Comparison of ENCODE assay signal across 12 mouse cellular contexts in the genomic region with DNA sequence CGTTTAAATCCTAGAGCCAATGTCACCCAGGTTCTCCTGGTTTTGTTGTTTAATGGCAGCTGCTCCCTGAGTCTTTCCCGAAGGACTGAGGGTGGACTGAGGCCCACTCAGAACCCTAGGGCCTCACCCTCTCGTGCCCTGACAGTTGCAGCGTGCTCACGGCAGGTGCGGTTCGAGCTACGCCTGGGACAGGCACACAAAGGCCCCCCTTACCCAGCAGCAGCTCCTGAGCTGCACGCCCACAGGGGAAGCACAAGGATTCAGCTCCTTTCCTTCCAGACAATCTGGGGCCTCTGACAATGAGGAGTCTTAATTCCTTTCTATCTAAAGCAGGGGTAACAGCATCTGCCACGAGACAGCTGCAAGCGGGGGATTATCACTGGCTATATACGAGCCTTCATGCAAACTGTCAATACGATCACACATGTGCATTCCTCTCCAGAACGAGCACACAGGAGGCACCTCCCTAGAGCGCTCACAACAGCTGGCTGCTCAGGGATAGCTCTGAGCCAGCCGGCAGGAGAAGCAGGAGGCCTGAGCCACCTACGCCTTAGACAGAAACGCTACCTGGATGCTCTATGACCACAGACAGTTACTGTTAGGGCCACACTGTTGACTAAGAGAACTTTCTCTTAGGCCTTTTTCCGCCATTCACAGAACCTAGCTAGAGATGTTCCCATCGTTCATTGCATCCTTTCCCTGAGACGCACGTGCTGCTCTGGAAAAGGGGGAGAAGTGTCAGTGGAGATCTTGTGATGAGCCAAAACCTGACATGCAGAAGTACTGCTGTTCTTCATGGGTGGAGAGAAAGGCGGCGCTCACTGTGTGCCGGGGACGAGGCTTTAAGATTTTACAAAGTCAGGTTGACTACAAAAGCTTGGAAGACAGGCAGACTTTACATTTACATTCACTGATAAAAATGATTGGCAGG. TPM values are rescaled to one million over a fixed set of nuclear protein-coding genes. Genes with fewer than 3 reads are reported as not detected.
A peak's percentile ranks its signal among the peaks of the same experiment; 100 is the strongest.
DNase-seq lines count a peak whose midpoint lies in the region; ATAC-seq lines count a peak whose summit lies in the region.
"Had no signal": no experiment of that assay in that cellular context is flagged by ENCODE, and none has a peak within 500 bp of the region (broad histone marks: within the 10 kb centered on the region; RNA-seq: fewer than 3 reads in every experiment).

No protein-coding gene starts in this region.

- H3K27me3 ChIP-seq in limb, embryonic 11.5 days (ENCODE audit: control insufficient read depth, insufficient read depth, low read length), result no peaks in the 10 kb centered on the region
- peaks cover 11% of the 10 kb centered on the region; the same call in 1 of the 2 replicates for H3K27me3 ChIP-seq in limb, embryonic 10.5 days (ENCODE audit: low read depth, poor library complexity, severe bottlenecking)
- no peaks in the 10 kb centered on the region for H3K27me3 ChIP-seq in hindbrain, embryonic 14.5 days (ENCODE audit: control insufficient read depth, insufficient read depth, low read length)

- H3K9me3 ChIP-seq in limb, embryonic 11.5 days (ENCODE audit: control insufficient read depth, low read length), result no peaks in the 10 kb centered on the region
- H3K9me3 ChIP-seq in limb, embryonic 10.5 days (replicated peaks), result no peaks in the 10 kb centered on the region
- H3K9me3 ChIP-seq in hindbrain, embryonic 14.5 days (ENCODE audit: control insufficient read depth, low read length), result no peaks in the 10 kb centered on the region

- H3K9ac ChIP-seq in limb, embryonic 11.5 days (ENCODE audit: low read length), result no peak overlapping the region
- no peak overlapping the region for H3K9ac ChIP-seq in hindbrain, embryonic 14.5 days

- H3K4me2 ChIP-seq in limb, embryonic 11.5 days (ENCODE audit: low read depth, severe bottlenecking), result no peak overlapping the region
- no peak overlapping the region for H3K4me2 ChIP-seq in hindbrain, embryonic 14.5 days (replicated peaks)

- no peak overlapping the region for H3K4me3 ChIP-seq in limb, embryonic 11.5 days (ENCODE audit: low read depth, low read length)
- H3K4me3 ChIP-seq in limb, embryonic 10.5 days, result no peak overlapping the region
- no peak overlapping the region for H3K4me3 ChIP-seq in hindbrain, embryonic 14.5 days (replicated peaks; ENCODE audit: low read length)

- peak; percentile 44; the same call in 1 of the 2 replicates for ATAC-seq in limb, embryonic 11.5 days (ENCODE audit: insufficient number of reproducible peaks, low FRiP score, low TSS enrichment, low read depth)
- ATAC-seq in hindbrain, embryonic 14.5 days (ENCODE audit: low FRiP score), result no peak
- peak; percentile 66 for ATAC-seq in megakaryocyte-erythroid progenitor cell, adult 5-6 weeks (replicated peaks; ENCODE audit: low FRiP score, low TSS enrichment, poor library complexity, severe bottlenecking)
- ATAC-seq: lung, postnatal 0 days had no signal

- H3K4me1 ChIP-seq in limb, embryonic 11.5 days (ENCODE audit: control insufficient read depth, insufficient read depth, low read length), result peaks cover 5% of the 10 kb centered on the region; the same call in 1 of the 2 replicates
- peaks cover 35% of the 10 kb centered on the region for H3K4me1 ChIP-seq in limb, embryonic 10.5 days
- H3K4me1 ChIP-seq in hindbrain, embryonic 14.5 days (replicated peaks; ENCODE audit: control insufficient read depth, insufficient read depth, low read length), result peaks cover 26% of the 10 kb centered on the region

- H3K27ac ChIP-seq in limb, embryonic 11.5 days (replicated peaks; ENCODE audit: low read depth, low read length), result 0 out of 2 replicates have a peak overlapping the region, but pooled peaks have one; percentile 17
- H3K27ac ChIP-seq in limb, embryonic 10.5 days, result no peak overlapping the region
- peak overlapping the region; percentile 57; the same call in 1 of the 2 replicates for H3K27ac ChIP-seq in hindbrain, embryonic 14.5 days

- DNase-seq in limb, embryonic 11.5 days (ENCODE audit: low spot score), result no peak
- no peak for DNase-seq in limb, embryonic 10.5 days (ENCODE audit: low spot score)
- DNase-seq in hindbrain, embryonic 14.5 days (ENCODE audit: low spot score), result no peak
- DNase-seq in retina, postnatal 7 days (ENCODE audit: low read depth, low spot score), result peak; percentile 31
- no peak for DNase-seq in thymus, adult 18-20 months
- DNase-seq in cerebellum, adult 11 months, result no peak
- DNase-seq in adrenal gland, adult 2 months, result no peak
- DNase-seq: cerebellum, postnatal 36 days; kidney, adult 8-10 months; layer of hippocampus, postnatal 36 days had no signal

- 65% methylated on average over 26 of the region's 26 CpGs for WGBS in limb, embryonic 11.5 days
- 69% methylated on average over 26 of the region's 26 CpGs for WGBS in limb, embryonic 10.5 days
- 40% methylated on average over 26 of the region's 26 CpGs for WGBS in hindbrain, embryonic 14.5 days

- no peaks in the 10 kb centered on the region for H3K36me3 ChIP-seq in limb, embryonic 11.5 days (ENCODE audit: control insufficient read depth, insufficient read depth, low read length)
- no peaks in the 10 kb centered on the region for H3K36me3 ChIP-seq in limb, embryonic 10.5 days
- no peaks in the 10 kb centered on the region for H3K36me3 ChIP-seq in hindbrain, embryonic 14.5 days (replicated peaks; ENCODE audit: control insufficient read depth, insufficient read depth)

RNA-seq across cellular contexts. Expression of gene Slc44a3, which starts 51.9 kb away (rescaled TPM):
- 0.75 and 1.3 TPM in 2 replicates for polyA plus RNA-seq in limb, embryonic 11.5 days (2014; fragmentation: Nextera tagmentation; extraction: Ambion mirVana)
- polyA plus RNA-seq in limb, embryonic 10.5 days (2016; fragmentation: Nextera tagmentation; extraction: Ambion mirVana), result 0.23 and 0.53 TPM in 2 replicates
- 0.51 and 1.1 TPM in 2 replicates for polyA plus RNA-seq in hindbrain, embryonic 14.5 days (2014; fragmentation: Nextera tagmentation; extraction: Ambion mirVana)
- not detected in 2 replicates for total RNA-seq in megakaryocyte-erythroid progenitor cell, adult 5-6 weeks (2014; fragmentation: Nextera tagmentation)
- total RNA-seq in megakaryocyte-erythroid progenitor cell, adult 5-6 weeks (2017), result 3.1 TPM in 1 of 2 replicates, not detected in the other
- 10 to 100 TPM; 17.4 to 27.9 TPM for total RNA-seq in adrenal gland, adult 2 months (2021)
- polyA plus RNA-seq in adrenal gland, adult 2 months (2012; rRNA removed), result 6.1 and 8.9 TPM in 2 replicates
- total RNA-seq: layer of hippocampus, postnatal 36 days had no signal

RNA-seq across cellular contexts. Expression of gene Cnn3, which starts 54.0 kb away (rescaled TPM):
- 840 and 843 TPM in 2 replicates for polyA plus RNA-seq in limb, embryonic 11.5 days (2014; fragmentation: Nextera tagmentation; extraction: Ambion mirVana)
- 697 and 777 TPM in 2 replicates for polyA plus RNA-seq in limb, embryonic 10.5 days (2016; fragmentation: Nextera tagmentation; extraction: Ambion mirVana)
- 436 and 444 TPM in 2 replicates for polyA plus RNA-seq in hindbrain, embryonic 14.5 days (2014; fragmentation: Nextera tagmentation; extraction: Ambion mirVana)
- 29.9 and 35.0 TPM in 2 replicates for total RNA-seq in megakaryocyte-erythroid progenitor cell, adult 5-6 weeks (2014; fragmentation: Nextera tagmentation)
- 25.8 and 27.0 TPM in 2 replicates for total RNA-seq in megakaryocyte-erythroid progenitor cell, adult 5-6 weeks (2017)
- total RNA-seq in adrenal gland, adult 2 months (2021), result 100 to 1,000 TPM; 282 to 367 TPM
- polyA plus RNA-seq in adrenal gland, adult 2 months (2012; rRNA removed), result 182 and 197 TPM in 2 replicates
